Mouse (Mus musculus) layer of hippocampus, postnatal 36 days (tissue): ENCODE data around the gene Gsap. TPM values are rescaled to one million over a fixed set of nuclear protein-coding genes. Genes with fewer than 3 reads are reported as not detected.
"Not testable (repeated sequence)": the region's sequence is repeated elsewhere in the genome, so short reads cannot be mapped to it uniquely, and the experiment has no call there.

Experiments
- DNase-seq, 2 experiments: peaks; one replicate each; pipeline ENCODE4 v3.0.0; 2022
- total RNA-seq, 2 experiments: library from RNA; stranded (reverse); gene quantifications; 2 replicates each; pipeline ENCODE4 v1.2.3; 2021

The Gsap gene
- total RNA-seq, 2 experiments from 2014 or later = 7.6 to 8.6 TPM

DNA sequence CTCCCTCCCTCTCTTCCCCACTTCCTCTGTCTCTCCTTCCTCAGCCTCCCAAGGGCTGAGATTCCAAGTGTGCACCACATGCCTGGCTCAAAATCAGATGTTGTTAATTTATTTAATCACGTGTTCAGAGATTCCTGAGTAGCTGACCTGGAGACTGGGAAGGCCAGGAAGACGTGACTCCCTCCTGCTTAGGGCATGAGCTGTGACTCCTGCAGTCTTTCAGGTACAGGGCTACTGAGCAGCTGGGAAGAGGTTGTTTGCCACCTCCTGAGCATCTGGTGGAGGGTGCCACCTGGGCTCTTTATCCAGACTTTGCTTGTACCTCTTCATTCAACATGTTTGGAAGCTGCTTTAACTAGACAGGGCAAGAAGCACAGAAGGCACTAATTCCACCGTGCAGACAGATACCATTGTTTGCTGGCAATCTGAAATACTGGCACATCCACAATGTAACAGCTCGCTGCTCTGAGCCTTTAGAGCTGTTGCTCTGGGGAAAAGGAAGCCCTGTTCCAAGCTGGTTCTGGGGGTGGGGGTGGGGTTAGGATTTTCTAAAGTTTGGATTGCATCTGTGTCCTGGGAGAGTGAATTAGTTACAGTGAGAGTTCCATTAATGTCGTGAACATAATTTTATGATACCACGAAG, 75.3 kb downstream of the Gsap start:
- no peak for DNase-seq

DNA sequence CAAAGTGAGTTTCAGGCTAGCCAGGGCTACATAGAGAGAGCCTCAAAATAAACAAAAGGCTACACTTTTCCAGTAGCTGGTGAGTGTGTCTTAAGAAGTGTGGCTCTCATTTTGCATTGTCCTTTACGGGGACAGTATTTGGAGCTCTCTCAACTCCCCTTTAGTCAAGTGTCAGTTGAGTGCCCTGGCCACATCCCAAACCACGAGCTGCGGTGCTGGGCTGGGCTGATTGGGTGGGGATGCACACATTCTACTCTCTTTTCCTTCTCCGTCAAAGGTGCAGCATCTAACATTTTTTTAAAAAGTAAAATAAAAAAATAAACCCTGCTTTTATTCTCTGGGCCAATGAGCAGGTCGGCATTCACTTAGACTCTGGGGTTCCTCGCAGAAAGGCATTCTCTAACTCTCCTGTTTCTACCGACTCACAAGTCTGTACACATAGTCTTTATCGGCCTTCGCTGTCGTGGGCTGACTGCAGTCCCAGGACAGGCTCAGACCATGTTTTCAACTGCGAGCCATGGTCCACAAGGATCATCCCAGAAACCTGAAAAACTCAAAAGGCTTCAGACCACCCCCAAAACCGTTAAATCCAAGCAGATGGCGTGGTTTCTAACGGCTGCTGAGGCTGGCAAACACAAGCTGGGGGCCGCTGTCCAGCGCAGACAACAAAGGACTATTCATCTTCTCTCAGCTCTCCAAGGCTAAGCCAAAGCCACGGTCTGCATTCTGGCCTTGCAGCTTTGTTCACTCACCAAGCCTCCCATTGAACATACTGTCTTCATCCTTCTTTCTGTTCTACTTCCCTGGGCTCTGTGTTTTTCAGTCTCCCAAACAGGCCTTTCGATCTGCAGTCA, 77.4 kb downstream of the Gsap start:
- peak; percentile 37 to 43 for DNase-seq

DNA sequence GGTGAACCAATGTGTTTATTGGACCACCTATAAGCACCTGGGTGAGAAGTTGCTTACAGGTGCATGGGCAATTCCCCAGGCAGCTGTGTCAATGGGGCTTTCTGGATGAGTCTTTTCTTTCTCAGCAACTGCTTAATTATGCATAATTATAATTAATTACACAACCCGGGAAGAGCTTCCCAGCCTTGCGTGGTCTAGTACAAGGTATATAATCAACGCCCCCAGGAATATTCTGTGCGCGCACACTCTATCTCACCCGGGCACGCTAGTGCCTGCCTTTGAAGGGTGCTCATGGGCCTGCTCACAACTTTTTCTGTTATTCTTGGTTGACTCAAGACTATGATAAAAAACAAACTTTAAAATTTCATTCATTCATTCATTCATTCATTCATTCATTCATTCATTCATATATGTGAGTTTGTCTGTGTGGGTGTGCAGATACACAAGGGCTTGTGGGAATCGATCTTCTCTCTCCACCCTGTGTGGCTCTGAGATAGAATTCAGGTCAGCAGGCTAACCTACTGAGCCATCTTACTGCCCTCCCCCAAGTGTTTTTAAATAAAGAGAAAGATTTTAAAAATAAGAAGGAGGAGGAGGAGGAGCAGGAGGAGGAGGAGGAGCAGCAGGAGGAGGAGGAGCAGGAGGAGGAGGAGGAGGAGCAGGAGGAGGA, 78.4 kb downstream of the Gsap start:
- no peak for DNase-seq

DNA sequence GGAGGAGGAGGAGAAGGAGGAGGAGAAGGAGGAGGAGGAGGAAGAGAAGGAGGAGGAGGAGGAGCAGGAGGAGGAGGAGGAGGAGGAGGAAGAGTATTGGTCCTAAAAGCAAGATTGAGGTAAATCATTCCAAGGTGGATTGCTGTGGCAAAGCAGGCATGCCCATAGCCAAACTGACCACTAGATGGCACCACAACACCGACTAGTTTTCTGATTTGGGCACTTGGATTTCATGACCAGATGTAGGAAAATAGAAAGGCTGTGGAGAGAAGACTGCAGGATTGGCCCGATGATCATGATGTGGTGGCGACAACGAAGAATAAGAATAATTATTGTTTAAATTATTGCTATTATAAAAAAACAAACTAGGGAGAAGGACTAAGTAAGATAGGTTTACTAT, 79.0 kb downstream of the Gsap start:
- peak; percentile 72 to 84 for DNase-seq

DNA sequence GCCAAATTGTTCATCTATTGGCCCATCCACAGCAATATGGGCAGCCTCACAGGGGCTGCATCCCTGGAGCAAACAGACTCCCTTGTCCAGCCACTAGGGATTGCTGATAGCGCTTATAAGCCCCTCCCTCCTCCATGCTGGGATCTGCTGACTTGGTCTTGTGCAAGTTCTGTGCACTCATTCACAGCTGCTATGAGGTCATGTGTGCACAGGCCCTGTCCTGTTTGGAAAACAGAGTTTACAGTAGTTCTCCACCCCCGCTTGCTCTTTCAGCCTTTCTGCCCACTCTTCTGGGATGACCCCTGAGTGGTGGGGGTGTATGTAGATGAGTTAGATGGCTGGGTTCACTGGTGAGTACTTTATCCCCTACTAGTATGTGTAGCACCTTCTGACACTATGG, 81.0 kb downstream of the Gsap start:
- no peak for DNase-seq

DNA sequence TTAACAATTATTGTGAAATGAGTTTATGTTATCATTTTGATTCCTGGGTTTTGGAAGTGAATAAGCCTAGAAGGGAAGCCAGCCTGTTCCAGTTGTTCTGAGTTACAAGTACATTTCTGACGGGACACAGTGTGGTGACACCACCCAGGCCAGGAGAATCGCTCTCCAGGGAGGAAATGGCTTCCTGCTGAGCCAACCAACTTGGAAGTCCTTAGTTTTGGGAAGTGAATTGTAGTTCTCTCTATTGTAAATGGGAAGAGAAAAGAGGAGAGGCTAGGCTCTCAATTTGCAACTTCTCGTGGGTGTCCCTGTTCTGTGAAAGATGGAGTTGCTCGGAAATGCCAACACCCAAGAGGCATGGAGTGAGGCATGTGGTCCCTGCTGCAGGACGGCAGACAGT, 83.4 kb downstream of the Gsap start:
- DNase-seq = no peak

DNA sequence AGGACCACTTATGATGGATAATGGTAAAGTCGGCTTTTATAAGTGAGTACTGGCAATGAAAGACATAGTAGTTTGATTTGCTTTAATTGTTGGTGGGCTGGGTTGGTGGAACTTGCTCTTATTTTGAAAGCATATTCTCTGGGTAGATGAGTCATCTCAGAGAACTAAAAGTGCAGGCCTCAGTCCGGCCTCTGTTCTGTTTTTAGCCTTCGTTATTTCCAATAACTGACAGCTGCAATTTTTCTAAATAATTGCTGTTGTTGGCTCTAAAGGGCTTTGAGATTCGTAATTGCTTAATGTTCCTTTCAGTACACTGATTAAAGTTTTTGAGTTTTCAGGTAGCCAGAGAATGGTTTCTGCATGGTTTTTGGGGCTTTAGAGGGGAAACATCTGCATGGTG, 84.7 kb downstream of the Gsap start:
- no peak for DNase-seq

DNA sequence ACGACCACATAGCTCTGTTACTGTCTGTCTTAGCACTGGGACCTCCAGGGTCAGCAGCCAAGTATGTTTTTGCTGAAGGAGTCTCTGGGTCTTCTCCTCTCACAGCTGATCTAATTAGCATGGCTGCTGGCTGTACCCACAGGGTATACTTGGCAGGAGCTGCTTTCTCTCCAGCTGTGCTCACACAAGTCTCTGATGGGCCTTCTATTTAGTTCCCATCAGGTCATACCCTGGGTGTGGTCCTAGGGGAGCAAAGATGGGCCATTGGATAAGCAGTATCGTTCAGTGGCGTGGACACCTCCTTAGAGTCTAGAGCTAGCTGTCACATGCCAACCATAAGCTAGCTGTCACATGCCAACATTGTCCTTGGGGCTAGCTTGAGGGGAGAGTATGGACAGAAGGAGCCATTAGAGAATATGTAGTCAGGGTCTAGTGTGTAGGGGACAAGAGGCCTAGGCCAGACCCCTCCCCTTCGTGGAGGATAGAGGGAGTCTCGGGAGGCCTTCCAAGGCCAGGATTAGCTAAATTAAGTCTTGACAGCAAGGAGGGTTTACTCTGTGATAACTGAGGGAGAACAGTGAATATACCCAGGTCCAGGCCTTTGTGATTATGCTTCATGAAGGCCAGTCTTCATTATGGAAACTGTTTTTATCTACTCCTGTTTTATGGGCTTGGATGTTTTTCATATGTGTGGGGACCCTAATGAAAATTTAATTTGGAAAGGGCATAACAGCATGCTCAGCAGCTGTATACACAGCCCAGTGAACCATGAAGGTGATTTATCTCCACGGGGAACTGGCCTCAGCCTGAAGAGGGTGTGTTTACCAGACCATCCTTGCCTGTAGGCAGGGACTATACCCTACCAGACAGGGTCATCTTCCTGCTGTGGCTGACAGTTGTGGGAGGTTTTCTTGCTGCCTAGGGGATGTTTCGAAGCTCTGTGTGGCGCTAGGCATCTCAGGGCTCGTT, 85.6 kb downstream of the Gsap start:
- no peak for DNase-seq

DNA sequence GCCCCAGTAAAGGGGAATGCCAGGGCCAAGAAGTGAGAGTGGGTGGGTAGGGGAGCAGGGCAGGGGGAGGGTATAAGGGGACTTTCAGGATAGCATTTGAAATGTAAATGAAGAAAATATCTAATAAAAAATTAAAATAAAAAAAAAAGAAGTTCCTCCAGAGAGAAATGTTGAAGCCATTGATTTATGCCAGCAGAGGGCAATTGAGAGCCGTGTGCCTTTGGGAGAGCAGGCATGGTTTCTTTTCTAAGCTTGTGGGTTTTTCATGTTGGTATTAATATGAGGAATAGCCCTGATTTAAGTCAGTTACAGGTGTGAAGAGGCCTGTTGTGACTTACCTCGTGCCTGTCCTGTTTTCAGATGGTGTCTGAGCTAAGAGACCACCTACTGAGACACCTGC, 91.6 kb downstream of the Gsap start:
- not testable (repeated sequence) for DNase-seq

DNA sequence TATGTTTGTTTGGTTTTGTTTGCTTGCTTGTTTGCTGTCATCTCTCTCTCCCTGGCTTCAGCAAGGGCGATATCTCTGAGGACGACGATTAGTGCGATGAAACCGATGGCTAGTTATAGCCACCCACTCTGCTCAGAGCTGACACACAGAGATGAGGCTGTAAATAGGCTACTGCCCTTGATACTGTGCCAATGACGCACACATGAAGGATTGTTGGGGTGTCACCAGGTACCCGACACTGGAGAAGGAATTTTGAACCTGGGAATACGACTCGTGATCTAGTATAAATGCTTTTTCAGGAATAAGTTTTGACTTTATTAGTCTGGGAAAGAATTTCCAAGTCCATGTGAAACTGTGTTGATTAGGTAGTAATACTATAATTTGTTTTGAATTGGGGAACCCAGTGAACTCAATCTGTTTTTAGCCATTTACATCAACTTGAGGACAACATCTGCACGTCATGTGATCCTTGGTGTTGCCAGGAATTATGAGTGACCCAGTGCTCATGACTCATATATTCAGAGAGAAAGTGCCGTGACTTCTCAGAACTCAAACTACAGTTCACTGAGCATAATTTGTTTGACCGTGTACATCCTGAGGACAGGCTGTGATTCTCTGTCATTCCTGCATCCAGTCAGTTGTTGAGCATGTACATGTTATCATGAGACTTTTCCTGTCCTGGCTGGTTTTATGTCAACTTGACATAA, 97.5 kb downstream of the Gsap start:
- DNase-seq = no peak

DNA sequence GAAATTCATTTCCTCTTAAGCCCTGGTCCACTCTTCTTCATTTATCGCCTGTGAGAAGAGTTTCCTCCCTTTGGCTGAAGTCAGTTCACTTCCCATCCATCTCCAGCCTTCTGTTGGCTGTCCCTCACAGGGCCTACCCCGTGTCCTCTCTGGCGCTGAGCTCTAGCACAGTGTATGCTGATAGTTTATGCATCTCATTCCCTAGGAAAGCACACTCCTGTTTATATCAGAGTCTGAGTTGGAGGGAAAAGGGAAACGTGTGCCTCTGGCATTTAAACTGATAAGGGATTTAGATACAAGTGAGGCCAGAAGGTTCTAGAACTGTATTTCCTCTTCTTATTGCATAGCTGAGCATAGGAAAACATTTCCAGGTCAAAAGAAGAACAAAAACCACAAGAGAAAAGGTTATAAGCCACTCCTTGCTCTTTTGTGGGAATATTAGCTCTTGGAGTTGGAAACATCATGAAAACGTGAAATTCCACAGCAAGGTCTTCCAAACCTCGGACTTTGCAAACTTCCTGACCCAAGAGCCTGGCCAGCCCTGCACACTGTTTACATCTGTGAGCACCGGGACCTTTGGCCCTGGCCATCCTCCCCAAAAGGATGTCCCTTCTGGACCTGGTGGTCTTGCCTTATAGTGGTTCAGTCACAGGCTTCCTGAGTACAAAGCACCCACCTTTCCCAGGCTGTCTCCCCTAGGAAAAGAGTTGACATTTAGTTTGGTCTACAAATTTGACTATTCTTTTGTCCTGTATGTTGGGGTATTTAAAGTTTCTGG, 102.8 kb downstream of the Gsap start:
- DNase-seq = no peak

DNA sequence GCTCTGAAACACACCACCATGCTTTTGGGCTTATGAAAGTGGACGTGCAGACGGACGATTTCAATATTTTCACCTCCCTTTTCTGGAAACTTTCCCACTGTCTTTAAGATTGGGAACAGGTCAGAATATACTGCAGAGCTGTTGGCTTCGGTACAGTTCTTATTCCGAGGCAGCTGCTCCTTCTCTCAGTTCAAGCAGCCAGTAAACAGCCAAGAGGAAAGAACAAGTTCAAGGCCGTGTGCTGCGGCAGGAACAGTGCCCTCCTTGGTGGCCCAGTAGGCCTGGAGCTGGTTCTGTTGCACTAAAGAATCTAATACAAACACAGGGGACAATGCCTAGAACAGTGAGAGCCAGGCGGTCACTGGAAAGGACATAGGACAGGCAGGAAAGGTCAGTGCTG, 104.5 kb downstream of the Gsap start:
- no peak for DNase-seq

DNA sequence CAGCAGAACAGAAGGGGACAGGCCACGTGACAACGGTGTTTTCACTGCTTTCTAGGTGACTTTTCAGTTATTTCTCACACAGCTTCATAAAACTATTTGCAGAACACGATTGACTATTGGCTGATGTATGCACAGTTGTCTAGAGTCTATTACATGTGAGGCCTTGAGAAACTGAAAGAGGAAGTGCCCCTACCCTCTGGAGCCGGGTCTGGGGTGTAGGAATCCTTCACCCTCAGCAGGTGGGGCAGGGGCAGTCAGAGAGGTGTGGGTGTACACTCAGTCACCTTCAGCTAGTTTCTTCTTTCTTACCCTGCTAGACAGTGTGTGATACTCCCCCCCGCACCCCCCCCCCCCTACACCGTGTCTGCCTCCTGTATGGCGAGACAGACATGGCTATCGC, 109.6 kb downstream of the Gsap start:
- DNase-seq = no peak

DNA sequence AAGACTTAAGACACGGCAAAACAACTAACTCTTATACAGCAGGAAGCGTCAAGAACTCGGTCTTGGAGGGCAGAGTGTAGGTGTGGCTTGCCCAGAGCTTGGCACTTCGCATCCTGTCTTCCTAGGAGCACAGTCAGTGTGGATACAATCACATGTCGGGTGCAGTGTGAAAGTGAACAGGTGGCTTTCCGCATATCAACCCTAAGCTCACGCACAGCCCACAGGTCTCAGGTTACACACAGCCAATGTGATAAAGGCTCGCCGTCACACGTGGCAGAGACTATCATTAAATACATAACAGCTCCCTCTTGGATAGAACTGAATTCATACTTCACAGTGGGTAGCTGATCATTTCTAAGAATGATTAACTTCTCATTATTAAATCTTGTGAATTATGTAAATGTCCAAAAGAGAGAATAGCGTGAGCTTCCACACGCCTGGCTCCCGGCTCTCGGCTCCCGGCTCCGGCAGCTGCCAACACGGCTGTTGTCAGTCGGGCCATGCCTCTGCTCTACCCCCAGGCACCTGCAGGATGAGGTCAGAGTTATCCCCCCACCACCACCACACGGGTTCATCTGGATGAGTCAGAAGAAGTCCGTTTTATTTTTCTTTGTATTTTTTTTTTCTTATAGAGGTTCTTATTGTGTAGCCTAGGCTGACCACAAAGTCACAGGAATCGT, 113.2 kb downstream of the Gsap start:
- DNase-seq = no peak

DNA sequence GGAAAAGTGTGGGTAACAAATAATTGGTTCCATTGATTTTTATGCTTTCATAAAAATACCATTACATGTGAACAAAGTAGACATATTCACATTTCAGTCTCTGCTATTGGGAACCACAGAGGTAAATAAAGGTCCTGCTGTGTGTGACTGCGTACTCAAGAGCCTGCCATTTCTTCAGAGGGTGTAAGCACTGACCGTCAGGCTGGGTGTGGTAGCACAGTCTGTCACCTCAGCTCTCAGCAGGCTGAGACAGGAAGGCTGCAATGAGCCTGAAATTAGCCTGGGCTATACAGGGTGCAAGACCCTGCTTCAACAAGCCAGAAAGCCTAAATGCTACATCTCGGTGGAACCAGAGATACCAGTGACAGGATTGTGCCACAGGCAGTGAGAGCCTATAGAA, 114.0 kb downstream of the Gsap start:
- DNase-seq = no peak

DNA sequence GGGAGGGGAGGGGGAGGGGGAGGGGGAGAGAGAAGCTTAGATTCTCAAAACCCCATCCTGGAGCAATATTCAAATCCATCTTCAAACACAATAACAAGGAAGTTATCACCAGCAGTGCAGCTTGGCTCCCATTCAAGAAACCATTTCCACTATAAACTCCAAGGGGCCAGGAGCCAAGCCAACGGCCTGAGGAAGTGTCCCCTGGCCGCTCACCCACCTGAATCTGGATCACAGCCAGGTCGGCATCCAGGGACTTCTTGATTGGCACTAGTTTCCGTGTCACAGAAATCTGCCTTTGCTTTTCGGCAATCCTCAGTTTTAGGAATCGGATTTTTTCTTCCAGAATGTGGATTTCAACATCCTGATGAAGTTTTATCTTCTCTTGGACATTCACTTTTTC, 115.0 kb downstream of the Gsap start:
- DNase-seq = no peak

DNA sequence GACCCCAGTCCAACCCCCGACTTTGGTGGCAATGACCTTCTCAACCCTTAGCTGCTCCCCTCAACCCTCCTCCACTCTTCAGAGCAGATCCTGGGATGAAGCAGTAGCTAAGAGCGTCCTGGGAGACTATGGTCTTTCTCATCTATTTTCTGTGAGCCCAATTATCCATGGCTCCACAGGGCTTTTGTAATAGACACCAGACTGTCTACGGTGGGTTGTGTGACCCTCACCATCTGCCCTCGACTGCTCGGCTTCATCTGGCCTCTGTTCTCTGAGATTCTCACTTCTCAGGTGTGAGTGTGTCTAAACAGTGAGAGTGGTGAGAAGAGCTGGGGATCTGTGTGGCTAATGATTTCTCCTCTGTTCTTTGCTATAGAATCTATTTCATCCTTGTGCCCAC, 121.1 kb downstream of the Gsap start:
- no peak for DNase-seq

DNA sequence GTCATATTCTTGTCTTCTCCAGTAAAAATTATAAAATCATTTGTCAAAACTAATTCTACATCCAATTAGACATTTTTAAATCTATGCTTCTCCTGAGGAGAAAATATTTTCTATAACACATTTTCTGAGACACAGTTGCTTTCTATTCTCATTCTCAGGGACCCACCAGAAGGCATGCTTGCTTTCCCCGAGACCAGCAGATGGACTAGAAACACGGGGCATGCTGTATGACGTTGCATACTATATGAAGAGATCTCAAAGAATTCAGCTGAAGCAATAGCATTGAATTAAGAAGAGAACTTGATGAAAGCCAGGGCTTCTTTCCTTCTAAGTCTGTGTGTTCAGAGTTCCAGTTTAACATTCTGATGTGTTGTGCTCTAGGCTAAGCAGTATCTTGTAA, 128.6 kb downstream of the Gsap start:
- no peak for DNase-seq

DNA sequence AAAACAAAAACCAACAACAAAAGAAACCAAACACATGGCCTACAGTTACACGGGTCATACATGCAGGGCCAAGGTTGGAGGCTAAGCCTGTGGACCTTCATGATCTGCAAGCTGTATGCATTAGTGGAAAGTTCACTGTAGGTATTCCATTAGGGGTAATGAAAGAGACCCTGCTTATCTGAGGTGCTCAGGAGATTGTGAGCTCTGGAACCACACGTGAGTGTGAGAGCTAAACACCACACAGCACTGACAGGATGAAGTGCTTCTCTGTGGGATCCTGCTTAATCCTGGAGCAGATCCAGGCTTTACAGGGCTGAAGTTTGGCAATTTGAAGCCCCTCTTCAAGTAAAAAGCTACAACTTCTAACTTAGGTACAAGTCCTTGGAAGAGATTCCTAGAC, 134.1 kb downstream of the Gsap start:
- no peak for DNase-seq

DNA sequence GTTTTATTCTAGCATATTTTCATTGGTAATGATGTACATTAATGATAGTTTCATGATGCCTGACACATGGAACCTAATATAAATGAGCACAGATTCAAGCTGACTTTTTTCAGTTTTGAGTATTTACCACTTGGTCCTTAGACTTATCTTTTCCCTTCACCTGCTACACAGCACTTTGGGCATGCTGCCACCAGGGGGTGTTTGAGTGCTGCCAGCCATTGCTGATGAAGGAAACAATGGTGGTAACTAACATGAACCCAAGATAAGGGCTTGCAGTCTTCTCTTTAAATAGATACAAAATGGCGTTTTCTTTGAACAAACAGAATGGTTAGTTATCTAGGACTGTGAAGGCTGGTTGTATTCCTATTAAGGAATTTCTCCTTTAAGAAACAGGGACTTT, 140.4 kb downstream of the Gsap start:
- DNase-seq = no peak
